Mouse (Mus musculus) kidney, embryonic 15.5 days (tissue): ENCODE results near the gene Msh4. TPM values are rescaled to one million over a fixed set of nuclear protein-coding genes. Genes with fewer than 3 reads are reported as not detected.

Experiments
- ATAC-seq: fragments of 200-750 bp; cut with Nextera tagmentation; replicated peaks from 2 replicates; pipeline ENCODE4 v1.8.0; 2017; ENCODE audit warnings: moderate TSS enrichment; ENCODE audit not compliant: low FRiP score
- H3K27ac ChIP-seq: fragments of 300-500 bp; sonication (generic); 2 replicates; pipeline ENCODE4 v1.5.1; 2015; ENCODE audit warnings: mild to moderate bottlenecking, inconsistent platforms
- H3K27me3 ChIP-seq: fragments of 300-500 bp; sonication (generic); 2 replicates; pipeline ENCODE4 v1.6.1; 2015; ENCODE audit warnings: inconsistent platforms
- H3K36me3 ChIP-seq: fragments of 300-500 bp; sonication (generic); 2 replicates; pipeline ENCODE4 v1.6.1; 2015; ENCODE audit warnings: inconsistent platforms
- H3K4me1 ChIP-seq: fragments of 300-500 bp; sonication (generic); 2 replicates; pipeline ENCODE4 v1.6.1; 2015; ENCODE audit warnings: inconsistent platforms
- H3K4me2 ChIP-seq: fragments of 300-500 bp; sonication (generic); 2 replicates; pipeline ENCODE4 v1.6.1; 2015; ENCODE audit warnings: moderate library complexity, mild to moderate bottlenecking, inconsistent platforms
- H3K4me3 ChIP-seq: fragments of 300-500 bp; sonication (generic); replicated peaks from 2 replicates; pipeline ENCODE4 v1.5.1; 2015; ENCODE audit warnings: mild to moderate bottlenecking, inconsistent platforms
- H3K9ac ChIP-seq: fragments of 300-500 bp; sonication (generic); 2 replicates; pipeline ENCODE4 v1.6.1; 2015; ENCODE audit warnings: mild to moderate bottlenecking, inconsistent platforms
- H3K9me3 ChIP-seq: fragments of 300-500 bp; sonication (generic); replicated peaks from 2 replicates; pipeline ENCODE4 v1.6.1; 2016; ENCODE audit warnings: inconsistent platforms
- WGBS: fragments of 180-500 bp; shearing (Covaris S2); methylation state at CpG from one replicate; pipeline ENCODE4 v1.1.7; 2015; ENCODE audit warnings: mixed read lengths; 5-methylcytosine and 5-hydroxymethylcytosine counted together
- polyA plus RNA-seq: library from polyadenylated mRNA; unstranded; fragments of >200 nt; fragmentation: Nextera tagmentation; extraction: Ambion mirVana; gene quantifications from 2 replicates; pipeline ENCODE4 v1.2.1, GENCODE M21; 2015

The Msh4 gene
- polyA plus RNA-seq, 1 experiment from 2014 or later = 0.06 TPM

DNA sequence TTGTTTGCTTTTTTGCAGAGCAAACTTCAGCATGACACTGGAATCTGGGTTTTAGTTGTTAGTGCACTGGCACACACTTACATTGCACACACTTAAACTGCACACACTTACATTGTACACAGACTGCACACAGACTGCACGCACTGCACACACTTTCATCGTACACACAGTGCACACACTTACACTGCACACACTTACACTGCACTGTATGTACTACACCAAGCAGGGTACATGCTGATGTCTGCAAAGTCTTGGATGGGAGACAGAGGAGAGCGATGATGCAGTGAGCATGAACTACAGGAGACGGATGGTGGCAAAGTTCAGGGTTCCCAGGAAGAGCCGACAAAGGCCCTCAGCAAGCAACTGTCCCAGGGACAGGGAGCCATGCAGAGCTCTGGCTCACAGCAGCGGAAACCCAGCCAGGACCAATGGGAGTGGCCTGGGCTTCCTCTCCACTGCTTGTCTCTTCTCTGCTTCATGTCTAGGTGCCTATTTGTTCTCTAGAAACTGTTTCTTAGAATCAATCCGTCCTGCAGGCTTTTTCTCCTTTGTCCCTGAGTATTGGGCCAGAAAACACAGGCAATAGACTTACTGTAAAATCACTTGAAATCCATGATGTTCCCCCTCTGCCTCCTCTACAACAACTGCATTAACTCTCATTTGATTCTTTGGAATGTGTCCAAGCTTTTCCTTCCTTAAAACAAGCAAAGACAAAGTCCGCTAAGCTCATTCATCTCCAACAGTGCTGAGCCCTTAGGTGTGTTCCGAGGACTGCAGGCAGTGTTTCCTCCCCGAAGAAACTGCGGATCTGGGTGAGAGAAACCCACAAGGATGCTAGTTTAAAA is 82.0 kb downstream of the Msh4 start:
- no peaks in the 10 kb centered on the region for H3K27me3 ChIP-seq
- peaks cover 8% of the 10 kb centered on the region; the same call in 1 of the 2 replicates for H3K4me1 ChIP-seq
- H3K4me3 ChIP-seq = no peak overlapping the region
- no peaks in the 10 kb centered on the region for H3K36me3 ChIP-seq
- 65% methylated on average over 11 of the region's 11 CpGs for WGBS
- no peak overlapping the region for H3K9ac ChIP-seq
- peak; percentile 54; the same call in 1 of the 2 replicates for ATAC-seq
- H3K27ac ChIP-seq = no peak overlapping the region
- H3K9me3 ChIP-seq = no peaks in the 10 kb centered on the region
- H3K4me2 ChIP-seq = no peak overlapping the region

DNA sequence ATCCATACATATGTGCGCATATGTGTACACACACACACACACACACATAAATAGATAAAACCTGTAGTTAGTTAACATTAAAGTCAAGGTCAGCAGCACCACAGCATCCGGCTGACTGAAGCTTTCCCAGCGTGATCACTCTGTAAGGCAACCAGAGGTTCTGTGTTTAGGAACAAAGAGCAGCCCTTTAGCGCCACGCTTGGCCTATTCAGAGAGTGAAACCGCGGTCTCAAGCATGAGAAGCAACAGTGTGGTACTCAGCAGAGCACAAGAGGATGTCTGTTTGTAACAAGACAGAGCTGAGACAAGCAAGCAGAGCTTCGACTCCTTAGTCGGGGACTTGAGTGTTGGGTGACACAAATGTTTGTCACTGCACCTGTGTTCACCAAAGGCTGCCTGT is 86.5 kb downstream of the Msh4 start:
- H3K4me1 ChIP-seq = peaks cover 18% of the 10 kb centered on the region; the same call in 1 of the 2 replicates
- no peak overlapping the region for H3K27ac ChIP-seq
- no peaks in the 10 kb centered on the region for H3K36me3 ChIP-seq
- H3K9ac ChIP-seq = no peak overlapping the region
- H3K27me3 ChIP-seq = no peaks in the 10 kb centered on the region
- ATAC-seq = no peak
- 92% methylated on average over 9 of the region's 9 CpGs for WGBS
- H3K4me3 ChIP-seq = no peak overlapping the region
- H3K4me2 ChIP-seq = no peak overlapping the region
- no peaks in the 10 kb centered on the region for H3K9me3 ChIP-seq

DNA sequence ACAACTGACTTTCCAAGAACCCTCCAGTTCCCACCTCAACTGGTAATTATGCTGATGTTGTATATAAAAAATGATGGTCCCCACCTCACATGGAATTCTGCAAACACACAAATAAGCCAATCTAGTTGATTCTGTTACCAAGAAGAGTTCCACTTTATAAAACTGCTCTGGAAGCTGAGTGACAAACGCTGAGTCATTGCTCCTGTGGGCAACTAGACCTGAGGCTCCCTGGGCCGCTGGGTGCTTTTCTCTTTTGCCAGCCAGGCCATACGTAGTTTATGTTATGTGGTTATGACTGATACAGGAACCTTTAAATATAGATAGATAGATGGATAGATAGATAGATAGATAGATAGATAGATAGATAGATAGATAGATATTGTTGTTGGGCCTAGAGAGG is 87.2 kb downstream of the Msh4 start:
- no peaks in the 10 kb centered on the region for H3K27me3 ChIP-seq
- no peak for ATAC-seq
- no peak overlapping the region for H3K27ac ChIP-seq
- H3K9ac ChIP-seq = no peak overlapping the region
- H3K4me2 ChIP-seq = no peak overlapping the region
- no peaks in the 10 kb centered on the region for H3K9me3 ChIP-seq
- no peak overlapping the region for H3K4me3 ChIP-seq
- H3K4me1 ChIP-seq = peaks cover 11% of the 10 kb centered on the region; the same call in 1 of the 2 replicates
- 96% methylated on average over 3 of the region's 3 CpGs for WGBS
- no peaks in the 10 kb centered on the region for H3K36me3 ChIP-seq

DNA sequence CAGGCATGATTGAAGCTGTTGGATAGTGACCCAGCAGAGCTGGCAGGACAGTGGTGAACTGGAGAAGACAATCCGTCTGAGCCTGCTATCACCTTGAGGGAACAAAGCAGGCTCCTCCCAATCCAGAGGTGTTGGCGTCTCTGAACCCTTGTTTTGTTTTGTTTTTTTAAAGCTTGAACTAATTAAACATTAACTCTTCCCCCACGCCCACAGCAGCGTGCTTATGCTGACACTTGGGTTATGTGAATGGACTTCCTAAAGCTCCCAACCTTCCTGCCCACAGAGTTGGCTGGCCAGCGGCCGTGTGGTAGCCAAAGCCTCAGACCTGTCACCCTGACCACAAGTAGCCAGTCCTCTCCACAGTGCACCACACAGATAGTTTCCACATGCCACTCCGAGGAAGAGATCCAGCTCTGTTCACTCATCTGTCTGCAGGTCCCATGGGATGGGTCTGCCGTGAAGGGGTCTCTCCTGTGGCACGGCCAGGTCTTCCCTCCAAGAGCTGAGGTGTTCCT is 88.5 kb downstream of the Msh4 start:
- Histone ChIP-seq H3K4me1 (peaks cover 11% of the 10 kb centered on the region; the same call in 1 of the 2 replicates), H3K9me3 (no peaks in the 10 kb centered on the region), H3K9ac (no peak overlapping the region), H3K4me3 (no peak overlapping the region), H3K4me2 (no peak overlapping the region), H3K27me3 (no peaks in the 10 kb centered on the region), H3K27ac (no peak overlapping the region), H3K36me3 (no peaks in the 10 kb centered on the region)
- ATAC-seq = 0 out of 2 replicates have a peak, but pooled peaks have one; percentile 33
- WGBS = 69% methylated on average over 9 of the region's 9 CpGs

DNA sequence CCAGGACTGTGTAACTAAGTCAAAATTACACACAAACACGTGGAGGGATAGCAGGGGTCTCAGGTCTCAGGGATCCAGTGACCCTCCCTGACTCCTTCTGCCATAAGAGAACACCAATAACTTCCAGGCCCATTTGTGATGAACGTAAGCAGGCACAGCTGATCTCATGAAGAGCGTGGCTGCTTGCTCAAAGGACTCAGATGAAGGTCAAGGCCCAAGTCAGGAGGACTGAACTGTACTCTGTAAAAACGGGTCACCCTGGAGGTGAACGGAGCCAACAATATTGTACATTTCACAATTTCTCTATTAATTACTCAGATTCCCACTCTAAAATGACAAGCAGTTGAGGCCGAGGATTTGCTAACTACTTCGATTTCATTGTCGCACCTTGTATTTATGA is 91.9 kb downstream of the Msh4 start:
- peaks cover 16% of the 10 kb centered on the region; the same call in 1 of the 2 replicates for H3K4me1 ChIP-seq
- H3K4me3 ChIP-seq = no peak overlapping the region
- H3K36me3 ChIP-seq = no peaks in the 10 kb centered on the region
- 85% methylated on average over 8 of the region's 8 CpGs for WGBS
- no peak overlapping the region for H3K9ac ChIP-seq
- no peak for ATAC-seq
- H3K27ac ChIP-seq = no peak overlapping the region
- no peak overlapping the region for H3K4me2 ChIP-seq
- H3K9me3 ChIP-seq = no peaks in the 10 kb centered on the region
- no peaks in the 10 kb centered on the region for H3K27me3 ChIP-seq

DNA sequence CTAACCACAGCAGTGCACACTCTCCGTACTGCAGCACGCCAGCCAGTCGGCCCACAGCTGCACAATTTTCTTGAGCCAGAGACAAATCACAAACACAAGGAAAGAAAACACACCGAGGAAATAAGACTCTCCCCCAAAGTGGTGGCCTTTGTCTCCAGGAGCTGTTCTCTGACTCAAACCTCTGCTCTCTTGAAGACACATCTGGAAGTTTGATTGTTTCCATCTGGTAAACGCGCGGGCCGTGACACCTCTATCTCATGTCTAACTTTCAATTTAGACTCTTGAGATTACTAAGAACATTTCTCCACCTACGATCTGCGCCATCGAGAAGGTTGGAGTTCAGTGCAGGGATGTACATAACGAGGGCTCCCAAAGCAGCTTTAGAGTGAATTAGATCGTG is 97.5 kb downstream of the Msh4 start:
- WGBS = 44% methylated on average over 13 of the region's 13 CpGs
- Histone ChIP-seq H3K4me3 (no peak overlapping the region), H3K9me3 (no peaks in the 10 kb centered on the region), H3K27ac (no peak overlapping the region), H3K36me3 (no peaks in the 10 kb centered on the region), H3K4me1 (peaks cover 23% of the 10 kb centered on the region), H3K9ac (no peak overlapping the region), H3K4me2 (no peak overlapping the region), H3K27me3 (no peaks in the 10 kb centered on the region)
- no peak for ATAC-seq

DNA sequence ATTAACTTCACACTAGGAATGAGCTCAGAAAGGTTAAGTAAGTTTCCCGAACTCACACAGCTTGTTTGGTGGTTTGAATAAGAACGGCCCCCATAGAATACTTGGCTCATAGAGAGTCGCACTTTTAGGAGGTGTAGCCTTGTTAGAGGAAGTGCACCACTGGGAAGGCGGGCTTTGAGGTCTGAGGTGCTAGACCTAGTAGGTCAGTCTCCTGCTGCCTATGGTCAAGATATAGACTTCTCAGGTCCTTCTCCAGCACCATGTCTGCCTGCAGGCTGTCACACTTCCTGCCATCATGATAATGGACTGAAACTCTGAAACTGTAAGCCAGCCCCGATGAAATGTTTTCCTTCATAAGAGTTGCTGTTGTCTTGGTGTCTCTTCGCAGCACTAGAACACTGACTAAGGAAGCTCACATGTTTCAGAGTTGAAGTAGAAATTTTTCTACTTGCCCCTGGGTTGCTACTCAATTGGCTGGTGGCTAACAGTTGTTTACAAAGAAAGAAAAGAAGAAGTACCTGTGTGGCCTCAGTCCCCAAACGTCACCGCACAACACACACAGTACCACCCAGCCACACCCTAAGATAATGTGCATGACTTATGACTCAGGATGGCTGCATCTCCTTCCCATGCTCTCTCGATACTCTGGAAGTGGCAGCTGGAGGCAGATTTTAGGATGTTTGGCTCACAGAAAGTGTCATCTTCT is 98.3 kb downstream of the Msh4 start:
- 89% methylated on average over 9 of the region's 9 CpGs for WGBS
- no peak for ATAC-seq
- H3K4me3 ChIP-seq = no peak overlapping the region
- H3K36me3 ChIP-seq = no peaks in the 10 kb centered on the region
- H3K9me3 ChIP-seq = no peaks in the 10 kb centered on the region
- no peak overlapping the region for H3K27ac ChIP-seq
- H3K4me2 ChIP-seq = no peak overlapping the region
- H3K9ac ChIP-seq = no peak overlapping the region
- peaks cover 23% of the 10 kb centered on the region for H3K4me1 ChIP-seq
- H3K27me3 ChIP-seq = no peaks in the 10 kb centered on the region

Other genes with a start within 250 kb of the Msh4 start
- gene St6galnac3, start 181.0 kb downstream of the Msh4 start, polyA plus RNA-seq = 65.2 and 65.5 TPM in 2 replicates
- 0.12 TPM in 1 of 2 replicates, not detected in the other for gene Asb17, start 61.9 kb downstream of the Msh4 start, polyA plus RNA-seq
- gene Rabggtb, start 6.9 kb upstream of the Msh4 start, polyA plus RNA-seq = 50.3 and 56.1 TPM in 2 replicates
- 113 and 122 TPM in 2 replicates for gene Acadm, start 38.5 kb upstream of the Msh4 start, polyA plus RNA-seq
- gene Slc44a5, start 67.3 kb upstream of the Msh4 start, polyA plus RNA-seq = 0.50 and 0.58 TPM in 2 replicates